8 mouse cellular contexts compared by ENCODE assay signal in the genomic region with DNA sequence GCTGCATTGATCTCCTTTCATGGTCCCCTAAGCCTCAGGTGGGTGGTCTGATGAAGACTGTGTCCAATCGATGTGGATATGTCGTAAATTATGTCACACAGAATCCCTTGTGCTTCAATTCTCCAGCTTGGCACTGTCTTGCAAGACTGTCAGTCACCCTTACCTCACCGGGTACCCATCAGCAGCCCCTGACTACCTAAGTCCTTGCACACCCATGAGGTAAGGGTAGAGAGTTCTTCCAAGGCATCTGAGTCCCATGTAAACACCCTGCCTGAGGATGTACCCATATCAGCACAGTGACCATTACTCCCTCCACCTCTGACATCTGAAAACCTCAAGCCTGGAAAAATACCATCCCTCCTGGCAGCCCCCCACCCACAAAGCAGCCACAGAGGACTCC. TPM values are rescaled to one million over a fixed set of nuclear protein-coding genes. Genes with fewer than 3 reads are reported as not detected.
DNase-seq lines count a peak whose midpoint lies in the region; ATAC-seq and TF ChIP-seq lines count a peak whose summit lies in the region.

No protein-coding gene starts in this region.

- H3K4me1 ChIP-seq in heart, embryonic 16.5 days (ENCODE audit: control insufficient read depth, insufficient read depth, low read length): peaks cover 36% of the 10 kb centered on the region
- H3K4me1 ChIP-seq in cortical plate, adult 2 months (ENCODE audit: control insufficient read depth, insufficient read depth, low read length): peaks cover 1% of the 10 kb centered on the region; the same call in 1 of the 2 replicates
- peaks cover 50% of the 10 kb centered on the region for H3K4me1 ChIP-seq in hindbrain, embryonic 13.5 days (replicated peaks)
- H3K4me1 ChIP-seq in midbrain, embryonic 12.5 days: peaks cover 29% of the 10 kb centered on the region

- DNase-seq in heart, postnatal 4 days: no peak
- no peak for DNase-seq in MN1 (ENCODE audit: low spot score)
- no peak for DNase-seq in gastrocnemius, postnatal 25 days

- H3K9ac ChIP-seq in heart, embryonic 16.5 days (ENCODE audit: low read length): peak overlapping the region; percentile 82
- H3K9ac ChIP-seq in hindbrain, embryonic 13.5 days: peak overlapping the region; percentile 89
- peak overlapping the region; percentile 73 for H3K9ac ChIP-seq in midbrain, embryonic 12.5 days (replicated peaks)

- no peak for ATAC-seq in heart, embryonic 16.5 days (replicated peaks; ENCODE audit: extremely low read depth, insufficient read depth, low FRiP score)
- 0 out of 2 replicates have a peak, but pooled peaks have one; percentile 6 for ATAC-seq in hindbrain, embryonic 13.5 days (ENCODE audit: low FRiP score)
- ATAC-seq in midbrain, embryonic 12.5 days (ENCODE audit: low FRiP score, low read depth): no peak
- ATAC-seq in frontal cortex, adult (ENCODE audit: low TSS enrichment): no peak; the same call in 1 of the 2 replicates

- 51% methylated on average over 3 of the region's 3 CpGs for WGBS in heart, embryonic 16.5 days
- 60% methylated on average over 3 of the region's 3 CpGs for WGBS in hindbrain, embryonic 13.5 days
- 63% methylated on average over 3 of the region's 3 CpGs for WGBS in midbrain, embryonic 12.5 days

- peak overlapping the region; percentile 76 for H3K27ac ChIP-seq in heart, embryonic 16.5 days (ENCODE audit: low read length)
- peak overlapping the region; percentile 57; the same call in 1 of the 2 replicates for H3K27ac ChIP-seq in cortical plate, adult 2 months (ENCODE audit: insufficient read depth, low read length)
- H3K27ac ChIP-seq in hindbrain, embryonic 13.5 days: peak overlapping the region; percentile 78
- no peak overlapping the region; the same call in 1 of the 2 replicates for H3K27ac ChIP-seq in midbrain, embryonic 12.5 days (replicated peaks)

- no peak for TF ChIP-seq CTCF in cortical plate, adult 2 months (IDR thresholded peaks at IDR 0.05; ENCODE audit: extremely low read depth, insufficient read depth, low read length)

- peak overlapping the region; percentile 65 for H3K4me3 ChIP-seq in heart, embryonic 16.5 days (ENCODE audit: low read length)
- H3K4me3 ChIP-seq in cortical plate, adult 2 months (ENCODE audit: insufficient read depth, low read length): peak overlapping the region; percentile 61
- H3K4me3 ChIP-seq in hindbrain, embryonic 13.5 days: peak overlapping the region; percentile 73
- H3K4me3 ChIP-seq in midbrain, embryonic 12.5 days: peak overlapping the region; percentile 66

- H3K27me3 ChIP-seq in heart, embryonic 16.5 days (ENCODE audit: control insufficient read depth, insufficient read depth, low read length): no peaks in the 10 kb centered on the region
- H3K27me3 ChIP-seq in hindbrain, embryonic 13.5 days: peaks cover 13% of the 10 kb centered on the region; the same call in 1 of the 2 replicates
- peaks cover 14% of the 10 kb centered on the region for H3K27me3 ChIP-seq in midbrain, embryonic 12.5 days

- H3K9me3 ChIP-seq in heart, embryonic 16.5 days (replicated peaks; ENCODE audit: control insufficient read depth, low read length): no peaks in the 10 kb centered on the region
- no peaks in the 10 kb centered on the region for H3K9me3 ChIP-seq in hindbrain, embryonic 13.5 days
- no peaks in the 10 kb centered on the region for H3K9me3 ChIP-seq in midbrain, embryonic 12.5 days

- no peaks in the 10 kb centered on the region for H3K36me3 ChIP-seq in heart, embryonic 16.5 days (ENCODE audit: control insufficient read depth, insufficient read depth)
- peaks cover 13% of the 10 kb centered on the region for H3K36me3 ChIP-seq in hindbrain, embryonic 13.5 days
- H3K36me3 ChIP-seq in midbrain, embryonic 12.5 days: no peaks in the 10 kb centered on the region

- no peak for TF ChIP-seq POLR2A in cortical plate, adult 2 months (IDR thresholded peaks at IDR 0.05; ENCODE audit: extremely low read depth, insufficient read depth, low read length)

- peak overlapping the region; percentile 86 for H3K4me2 ChIP-seq in heart, embryonic 16.5 days (ENCODE audit: low read depth, low read length)
- H3K4me2 ChIP-seq in hindbrain, embryonic 13.5 days: peak overlapping the region; percentile 100
- peak overlapping the region; percentile 100 for H3K4me2 ChIP-seq in midbrain, embryonic 12.5 days (replicated peaks)

RNA-seq across cellular contexts. Expression of a gene that starts 1.4 kb away (rescaled TPM):
- polyA plus RNA-seq in heart, embryonic 16.5 days (2015; fragmentation: Nextera tagmentation; extraction: Ambion mirVana): 22.3 and 25.6 TPM in 2 replicates
- 10 to 100 TPM; 27.0 to 29.1 TPM for total RNA-seq in heart, postnatal 4 days (2021)
- polyA plus RNA-seq in cortical plate, adult 2 months (2012; rRNA removed): 362 and 374 TPM in 2 replicates
- 27.6 and 29.7 TPM in 2 replicates for polyA plus RNA-seq in hindbrain, embryonic 13.5 days (2015; fragmentation: Nextera tagmentation; extraction: Ambion mirVana)
- polyA plus RNA-seq in midbrain, embryonic 12.5 days (2016; fragmentation: Nextera tagmentation; extraction: Ambion mirVana): 11.4 and 15.2 TPM in 2 replicates
- total RNA-seq in gastrocnemius, postnatal 25 days (2021): 100 to 1,000 TPM; 365 to 378 TPM

RNA-seq across cellular contexts. Expression of a gene that starts 13.4 kb away (rescaled TPM):
- 0.20 TPM in 1 of 2 replicates, not detected in the other for polyA plus RNA-seq in heart, embryonic 16.5 days (2015; fragmentation: Nextera tagmentation; extraction: Ambion mirVana)
- total RNA-seq in heart, postnatal 4 days (2021): not detected
- polyA plus RNA-seq in cortical plate, adult 2 months (2012; rRNA removed): 0.06 and 0.08 TPM in 2 replicates
- polyA plus RNA-seq in hindbrain, embryonic 13.5 days (2015; fragmentation: Nextera tagmentation; extraction: Ambion mirVana): not detected in 2 replicates
- polyA plus RNA-seq in midbrain, embryonic 12.5 days (2016; fragmentation: Nextera tagmentation; extraction: Ambion mirVana): not detected in 2 replicates
- total RNA-seq in gastrocnemius, postnatal 25 days (2021): under 1 TPM in 1 of 2 experiments, not detected in 1; 0.62 TPM

RNA-seq across cellular contexts. Expression of a gene that starts 17.5 kb away (rescaled TPM):
- polyA plus RNA-seq in heart, embryonic 16.5 days (2015; fragmentation: Nextera tagmentation; extraction: Ambion mirVana): 13.0 and 13.8 TPM in 2 replicates
- 1 to 10 TPM; 5.3 to 6.7 TPM for total RNA-seq in heart, postnatal 4 days (2021)
- 18.1 and 21.1 TPM in 2 replicates for polyA plus RNA-seq in cortical plate, adult 2 months (2012; rRNA removed)
- polyA plus RNA-seq in hindbrain, embryonic 13.5 days (2015; fragmentation: Nextera tagmentation; extraction: Ambion mirVana): 28.0 and 28.1 TPM in 2 replicates
- polyA plus RNA-seq in midbrain, embryonic 12.5 days (2016; fragmentation: Nextera tagmentation; extraction: Ambion mirVana): 22.3 and 23.5 TPM in 2 replicates
- 1 to 10 TPM; 2.3 to 2.8 TPM for total RNA-seq in gastrocnemius, postnatal 25 days (2021)

RNA-seq across cellular contexts. Expression of a gene that starts 24.2 kb away (rescaled TPM):
- 79.1 and 87.0 TPM in 2 replicates for polyA plus RNA-seq in heart, embryonic 16.5 days (2015; fragmentation: Nextera tagmentation; extraction: Ambion mirVana)
- total RNA-seq in heart, postnatal 4 days (2021): 10 to 100 TPM; 41.6 to 46.1 TPM
- 33.9 and 35.1 TPM in 2 replicates for polyA plus RNA-seq in cortical plate, adult 2 months (2012; rRNA removed)
- polyA plus RNA-seq in hindbrain, embryonic 13.5 days (2015; fragmentation: Nextera tagmentation; extraction: Ambion mirVana): 76.3 and 78.1 TPM in 2 replicates
- 109 and 117 TPM in 2 replicates for polyA plus RNA-seq in midbrain, embryonic 12.5 days (2016; fragmentation: Nextera tagmentation; extraction: Ambion mirVana)
- total RNA-seq in gastrocnemius, postnatal 25 days (2021): 10 to 100 TPM; 12.2 to 12.7 TPM

RNA-seq across cellular contexts. Expression of a gene that starts 24.3 kb away (rescaled TPM):
- polyA plus RNA-seq in heart, embryonic 16.5 days (2015; fragmentation: Nextera tagmentation; extraction: Ambion mirVana): 15.1 and 16.5 TPM in 2 replicates
- 1 to 10 TPM; 5.8 to 7.0 TPM for total RNA-seq in heart, postnatal 4 days (2021)
- 13.6 and 14.3 TPM in 2 replicates for polyA plus RNA-seq in cortical plate, adult 2 months (2012; rRNA removed)
- polyA plus RNA-seq in hindbrain, embryonic 13.5 days (2015; fragmentation: Nextera tagmentation; extraction: Ambion mirVana): 23.0 and 24.2 TPM in 2 replicates
- polyA plus RNA-seq in midbrain, embryonic 12.5 days (2016; fragmentation: Nextera tagmentation; extraction: Ambion mirVana): 29.6 and 33.2 TPM in 2 replicates
- total RNA-seq in gastrocnemius, postnatal 25 days (2021): 1 to 10 TPM; 3.4 to 3.7 TPM

Comparison
In these comparisons a context has a peak if more than half of its experiments do, and no peak if none do; other contexts are left out.
1. RNA of a gene that starts 1.4 kb away (polyA plus RNA-seq): 362 to 374 TPM in cortical plate, adult 2 months; 27.6 to 29.7 TPM in hindbrain, embryonic 13.5 days, 22.3 to 25.6 TPM in heart, embryonic 16.5 days and 11.4 to 15.2 TPM in midbrain, embryonic 12.5 days; every median in the first group is over 10 times any median in the second.
2. Peak in every context shown above with its lines, with median percentiles within 50 percentile points of each other: H3K4me2 ChIP-seq, H3K4me3 ChIP-seq and H3K9ac ChIP-seq.